Comparison of ENCODE assay signal across 16 mouse cellular contexts in genomic region chr1:174992520-174992919, GRCm38 (mm10).
A peak's percentile ranks its signal among the peaks of the same experiment; 100 is the strongest.
DNase-seq lines count a peak whose midpoint lies in the region.
"Had no signal": no experiment of that assay in that cellular context is flagged by ENCODE, and none has a peak within 500 bp of the region (broad histone marks: within the 10 kb centered on the region; RNA-seq: fewer than 3 reads in every experiment).

No protein-coding gene starts in this region.

- DNase-seq in adrenal gland, adult 2 months = peak; percentile 54
- DNase-seq in adrenal gland, postnatal 4 days (ENCODE audit: low spot score in 2 of 2) = no peak
- peak; percentile 30 for DNase-seq in adrenal gland, adult 8-10 months
- DNase-seq in adrenal gland, postnatal 14 days = peak; percentile 43
- DNase-seq in testis, postnatal 10 days (ENCODE audit: low spot score) = peak; percentile 51
- DNase-seq in spleen, postnatal 14 days (ENCODE audit: low spot score in 2 of 2) = no peak
- no peak for DNase-seq in lung, postnatal 36 days
- DNase-seq: B cell, adult 2 months; cerebellum, adult 18-20 months; cerebellum, adult 9-10 months; cerebellum, postnatal 14 days; gastrocnemius, postnatal 10 days; gastrocnemius, postnatal 36 days; heart, adult 11 months; heart, postnatal 10 days; heart, postnatal 36 days had no signal

Comparison
In these comparisons a context has a peak if more than half of its experiments do, and no peak if none do; other contexts are left out.
1. DNase-seq: peak in adrenal gland, adult 2 months (single experiment), adrenal gland, adult 8-10 months (single experiment), adrenal gland, postnatal 14 days (single experiment) and testis, postnatal 10 days (single experiment); none in adrenal gland, postnatal 4 days (0 of 2), spleen, postnatal 14 days (0 of 2) and lung, postnatal 36 days (single experiment).